Mouse (Mus musculus): ENCODE data around the gene Rab3ip.

Gene Rab3ip

DNA sequence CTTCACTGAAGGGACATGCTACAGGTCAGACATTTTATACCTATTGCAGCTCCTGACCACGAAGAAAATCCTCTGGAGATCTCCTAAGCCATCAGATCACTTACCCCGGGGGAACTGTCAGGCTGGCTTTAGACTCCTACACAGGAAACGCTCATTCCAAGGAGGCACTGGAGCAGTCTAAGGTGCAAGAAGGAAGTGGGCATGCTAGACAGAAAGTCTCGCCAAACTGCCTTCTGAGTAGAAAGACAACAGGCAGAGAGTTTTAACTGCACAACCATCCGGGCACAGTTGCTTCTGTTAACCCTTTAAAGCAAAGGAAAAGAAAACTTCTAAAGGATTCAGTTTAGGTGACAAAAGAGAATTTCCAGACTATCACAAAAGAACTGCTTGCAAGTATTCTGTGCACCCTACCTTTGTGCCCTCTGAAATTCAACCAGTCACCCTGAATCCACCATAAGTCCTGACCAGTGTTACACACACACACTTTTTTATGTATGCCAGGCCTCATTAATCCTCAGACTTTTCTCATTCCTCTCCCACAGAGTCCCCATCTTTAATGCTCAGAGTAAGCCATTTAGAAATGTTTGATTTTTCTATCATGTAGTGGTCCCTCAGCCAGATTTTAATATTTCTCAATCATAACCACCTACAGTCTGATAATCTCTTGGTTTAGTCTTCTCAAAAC is 7.4 kb upstream of the Rab3ip start:
- DNase-seq (ENCODE audit: low spot score): no peak

DNA sequence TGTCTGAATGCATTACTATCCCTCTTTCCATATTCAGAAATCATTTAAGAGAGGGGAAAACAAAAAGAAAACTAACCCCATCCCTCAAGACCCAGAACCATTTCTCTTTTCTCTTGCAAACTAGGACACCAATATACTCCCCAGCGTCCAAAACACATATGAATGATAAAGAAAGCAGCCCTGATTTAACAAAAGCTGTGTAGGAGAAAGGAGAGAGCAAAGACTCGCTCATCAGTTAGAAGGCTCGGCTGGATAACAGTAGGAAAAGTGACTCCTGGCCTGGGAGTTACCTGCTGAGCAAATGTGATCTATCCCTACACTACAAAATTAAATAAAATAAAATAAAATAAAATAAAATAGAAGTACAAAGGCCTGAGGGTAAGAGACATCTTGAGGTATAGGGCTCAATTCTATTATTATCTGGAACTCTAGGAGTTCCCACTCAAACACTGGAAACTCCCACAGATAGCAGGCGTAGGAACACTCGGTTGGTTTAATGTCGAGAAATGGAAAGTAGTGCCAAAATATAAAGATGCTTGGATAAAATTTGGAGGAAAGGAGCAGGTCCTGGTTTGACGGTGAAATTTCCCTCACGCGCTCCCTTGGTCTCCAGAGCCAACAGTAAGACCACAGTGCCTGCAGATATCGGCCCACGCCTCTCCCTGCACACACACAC is 6.1 kb upstream of the Rab3ip start:
- no peak for DNase-seq (ENCODE audit: low spot score)

DNA sequence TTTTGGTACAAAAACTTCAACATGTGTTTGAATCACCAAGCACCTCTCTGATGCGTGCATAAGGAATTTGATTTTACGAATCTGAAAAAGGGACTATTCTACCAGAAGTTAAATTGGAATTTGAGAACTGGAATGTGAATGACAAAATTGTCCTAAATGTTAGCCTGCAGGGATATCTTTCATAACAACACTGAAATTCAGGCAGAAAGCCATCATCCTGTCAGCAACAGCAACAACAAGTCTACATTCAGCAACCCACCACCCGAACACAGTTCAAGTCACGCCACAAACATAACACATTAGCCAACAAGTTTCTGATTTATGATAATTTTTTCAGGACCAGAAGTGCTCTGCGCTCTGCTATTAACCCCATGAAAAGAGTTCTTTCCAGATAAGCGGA is 4.6 kb upstream of the Rab3ip start:
- no peak for DNase-seq (ENCODE audit: low spot score)

DNA sequence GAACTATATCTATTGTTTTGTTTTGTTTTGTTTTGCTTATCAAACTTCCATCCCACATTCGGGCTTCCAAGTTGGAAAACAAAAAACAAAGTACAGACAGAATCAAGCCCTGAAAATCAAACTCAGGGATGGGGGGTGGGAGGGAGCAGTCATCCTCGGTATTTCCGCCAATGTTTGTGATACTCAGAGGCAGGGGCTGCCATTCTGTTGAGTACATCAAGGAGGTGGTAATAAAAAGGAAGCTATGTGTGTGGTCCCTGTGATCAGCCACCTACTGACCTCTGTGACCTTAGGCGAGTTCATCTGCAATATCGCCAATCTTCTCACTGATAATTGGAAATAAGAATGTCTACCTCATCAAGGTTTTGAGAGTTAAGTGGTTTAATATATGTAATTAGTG is 317 bp upstream of the Rab3ip start:
- no peak for DNase-seq (ENCODE audit: low spot score)

DNA sequence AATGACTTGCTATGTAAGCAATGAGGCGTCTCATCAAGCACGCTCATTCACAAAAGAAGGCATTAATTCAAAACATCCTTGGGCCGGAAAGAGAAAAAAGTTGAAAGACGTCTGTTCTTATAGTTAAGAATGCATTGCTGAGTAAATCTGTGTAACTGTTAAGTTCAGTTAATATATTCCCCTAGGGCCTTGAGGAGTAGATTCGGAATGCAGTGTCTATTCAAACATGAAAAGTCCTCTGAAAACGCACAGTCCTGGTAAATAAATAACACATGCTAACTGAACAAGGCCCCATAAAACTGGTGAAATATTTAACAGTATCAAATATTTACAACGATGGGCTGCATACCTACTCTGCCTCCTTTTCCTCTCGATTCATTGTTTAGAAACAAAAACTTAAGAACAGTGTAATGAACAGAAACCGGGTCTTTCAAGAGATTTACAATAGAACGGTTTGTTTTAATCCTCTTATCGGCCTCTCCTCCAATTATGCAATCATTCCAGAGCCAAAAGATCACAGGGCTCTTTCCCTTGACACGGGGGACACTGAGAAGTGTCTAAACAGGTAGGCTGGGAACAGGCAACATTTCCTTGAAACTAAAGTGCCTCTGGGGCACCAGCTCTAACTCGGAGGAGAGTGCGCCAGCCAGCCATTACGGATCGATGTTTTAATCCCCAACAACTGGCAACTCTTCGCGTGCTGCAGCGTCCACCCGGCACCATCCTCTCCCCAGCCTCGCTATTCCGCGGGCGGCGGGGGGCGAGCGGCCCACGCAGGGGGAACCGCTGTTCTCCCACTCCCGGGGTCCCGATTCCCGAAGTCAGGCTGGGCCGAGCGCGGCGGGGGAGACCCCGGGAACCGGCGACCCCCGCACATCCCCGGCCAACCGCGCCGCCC is 1.2 kb downstream of the Rab3ip start:
- peak; percentile 35 for DNase-seq (ENCODE audit: low spot score)

DNA sequence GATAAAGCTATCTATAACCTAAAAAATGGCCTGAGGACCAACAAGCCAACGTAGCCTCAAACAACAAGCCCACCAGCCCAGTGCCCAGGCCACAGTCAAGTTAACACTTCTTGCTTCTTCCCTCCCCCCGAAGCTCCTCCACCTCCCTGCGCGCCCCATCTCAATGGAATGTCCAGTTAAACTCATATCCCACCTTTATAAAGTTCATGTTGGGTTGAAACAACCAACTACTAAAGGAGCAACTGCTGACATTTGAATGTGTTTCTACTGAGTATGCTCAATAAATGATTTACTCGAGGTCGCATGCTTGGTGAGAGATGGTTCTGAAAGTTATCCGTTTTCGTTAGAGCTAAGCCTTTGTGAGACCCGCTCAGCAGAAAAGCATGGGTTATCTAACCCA is 2.2 kb downstream of the Rab3ip start:
- DNase-seq (ENCODE audit: low spot score): no peak

DNA sequence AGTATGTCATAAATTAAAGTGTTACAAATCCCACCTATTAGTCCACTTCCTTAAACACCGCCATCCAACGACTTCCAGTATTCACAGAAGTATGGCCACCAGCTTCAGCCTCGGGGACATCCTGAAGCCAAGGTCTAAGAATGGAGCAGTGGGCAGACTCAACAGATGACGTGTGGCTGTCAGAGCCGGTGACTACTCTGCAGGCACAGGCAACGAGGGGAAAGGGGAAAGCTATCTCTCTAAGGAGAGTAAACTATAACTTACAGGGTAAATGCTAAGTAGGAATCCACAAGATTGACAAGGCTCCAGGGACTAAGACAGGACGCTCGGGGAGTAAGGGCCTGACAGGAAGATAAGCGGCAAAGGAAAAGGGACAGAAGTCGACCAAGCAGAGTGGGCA is 5.6 kb downstream of the Rab3ip start:
- no peak for DNase-seq (ENCODE audit: low spot score)

DNA sequence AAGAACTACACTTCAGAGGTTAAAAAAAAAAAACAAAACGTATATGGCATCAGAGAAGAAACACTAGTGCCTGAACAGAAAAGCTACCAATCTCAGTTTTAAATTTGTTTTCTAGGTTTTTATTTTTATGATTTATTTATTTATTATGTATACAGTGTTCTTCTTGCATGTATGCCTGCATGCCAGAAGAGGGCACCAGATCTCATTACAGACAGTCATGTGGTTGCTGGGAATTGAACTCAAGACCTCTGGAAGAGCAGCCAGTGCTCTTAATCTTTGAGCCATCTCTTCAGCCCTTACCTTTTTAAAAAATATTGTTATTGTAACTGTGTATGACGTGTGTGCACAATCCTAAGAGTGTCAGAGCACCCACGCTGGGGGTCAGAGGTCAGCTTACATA is 6.4 kb downstream of the Rab3ip start:
- no peak for DNase-seq (ENCODE audit: low spot score)

DNA sequence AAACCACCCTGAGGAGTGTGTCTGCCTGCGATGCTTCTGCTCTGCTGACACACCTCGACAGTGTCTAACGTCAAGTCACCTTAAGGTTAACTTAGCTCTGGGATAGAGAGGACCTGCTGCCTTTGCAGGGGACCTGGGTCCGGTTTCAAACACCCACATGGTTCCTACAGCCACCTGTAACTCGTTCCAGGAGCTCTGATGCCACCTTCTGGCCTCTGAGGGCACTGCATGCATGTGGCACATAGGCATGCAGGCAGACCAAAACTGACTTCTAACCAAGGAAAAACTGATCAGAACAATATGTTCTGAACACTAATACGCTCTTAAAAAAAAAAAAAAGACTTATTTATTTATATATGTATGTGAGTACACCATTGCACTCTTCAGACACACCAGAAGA is 7.5 kb downstream of the Rab3ip start:
- DNase-seq (ENCODE audit: low spot score): peak; percentile 42

DNA sequence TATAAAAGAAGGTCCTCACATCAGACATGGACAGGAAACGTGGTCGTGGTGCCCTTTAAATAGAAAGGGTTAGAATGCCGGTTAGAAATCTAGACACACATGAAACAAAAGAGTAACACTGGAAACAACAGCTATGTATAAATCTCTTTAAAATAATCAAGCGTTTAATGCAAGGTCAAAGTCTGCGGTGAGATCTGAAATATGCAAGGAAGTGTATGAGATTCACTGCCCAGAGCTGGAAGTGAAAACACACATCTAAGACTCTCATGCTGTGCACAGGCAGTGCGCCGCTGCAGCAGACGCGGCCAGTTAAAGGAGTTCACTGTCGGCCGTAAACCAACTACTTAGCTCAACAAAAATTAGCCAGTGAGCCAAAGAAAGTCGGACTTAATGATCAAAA is 15.5 kb downstream of the Rab3ip start:
- DNase-seq (ENCODE audit: low spot score): no peak

DNA sequence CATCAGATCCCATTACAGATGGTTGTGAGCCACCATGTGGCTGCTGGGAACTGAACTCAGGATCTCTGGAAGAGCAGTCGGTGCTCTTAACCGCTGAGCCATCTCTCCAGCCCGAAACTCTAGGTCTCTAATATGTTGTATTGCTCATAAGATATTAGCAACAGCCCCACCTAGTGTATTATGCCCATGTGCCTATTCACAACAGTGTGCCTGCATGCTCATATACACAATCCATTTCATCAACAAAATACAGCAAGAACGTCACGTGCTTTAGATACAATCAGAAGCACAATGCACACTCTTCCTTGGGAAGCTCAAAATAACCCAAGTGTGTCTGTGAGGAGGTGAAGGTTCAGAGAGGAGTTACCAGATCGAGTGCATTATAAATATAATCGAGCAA is 16.8 kb downstream of the Rab3ip start:
- no peak for DNase-seq (ENCODE audit: low spot score)

DNA sequence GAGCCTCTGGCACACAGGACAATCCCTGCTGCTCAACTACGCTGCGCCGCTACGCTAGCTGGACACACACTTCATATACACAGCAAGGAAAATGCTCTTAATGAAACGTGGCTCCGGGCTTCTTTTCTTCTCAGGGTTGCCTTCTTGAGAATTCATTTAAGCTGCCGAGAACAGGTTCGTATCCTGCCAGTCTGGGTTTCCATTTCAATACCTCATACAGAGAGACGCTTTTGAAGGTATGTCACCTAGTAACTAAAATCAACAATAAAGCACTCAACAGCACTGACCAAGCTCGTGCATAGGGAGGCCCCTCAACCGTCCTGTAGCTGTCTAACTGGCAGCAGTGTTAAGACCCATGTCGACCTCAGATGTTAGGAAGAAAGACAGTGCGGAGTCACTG is 18.2 kb downstream of the Rab3ip start:
- no peak for DNase-seq (ENCODE audit: low spot score)

DNA sequence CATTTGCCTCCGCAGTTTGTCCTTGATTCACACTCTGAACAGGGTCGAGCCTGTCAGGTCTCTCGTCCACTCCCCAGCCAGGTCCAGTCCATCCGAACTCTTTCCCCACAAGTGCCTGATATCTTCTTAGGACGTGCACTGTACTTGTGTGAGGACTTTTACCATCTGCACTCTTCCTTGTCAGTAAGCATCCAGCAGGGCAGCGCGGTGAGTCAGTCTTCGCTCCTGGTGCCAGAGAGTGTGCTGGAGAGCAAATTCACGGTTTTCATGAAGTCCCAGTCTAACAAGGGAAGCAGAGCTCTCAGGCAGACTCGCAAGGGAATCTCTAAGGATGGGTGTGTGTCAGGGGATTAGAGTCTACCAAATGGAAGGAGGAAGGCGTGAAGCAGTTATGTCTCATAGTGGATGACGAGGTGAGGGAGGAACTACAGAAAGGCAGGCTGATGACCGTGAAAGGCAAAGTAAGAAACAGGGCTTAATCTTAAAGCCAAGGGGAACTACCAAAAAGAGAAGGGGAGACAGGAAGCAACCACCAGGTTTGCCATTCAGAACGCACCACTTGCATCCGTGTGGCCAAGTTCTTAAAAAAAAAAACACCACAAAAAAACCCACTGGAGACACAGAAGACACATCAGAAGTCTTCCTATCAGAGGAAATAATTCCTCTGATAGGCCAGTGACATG is 18.9 kb downstream of the Rab3ip start:
- DNase-seq (ENCODE audit: low spot score): no peak

DNA sequence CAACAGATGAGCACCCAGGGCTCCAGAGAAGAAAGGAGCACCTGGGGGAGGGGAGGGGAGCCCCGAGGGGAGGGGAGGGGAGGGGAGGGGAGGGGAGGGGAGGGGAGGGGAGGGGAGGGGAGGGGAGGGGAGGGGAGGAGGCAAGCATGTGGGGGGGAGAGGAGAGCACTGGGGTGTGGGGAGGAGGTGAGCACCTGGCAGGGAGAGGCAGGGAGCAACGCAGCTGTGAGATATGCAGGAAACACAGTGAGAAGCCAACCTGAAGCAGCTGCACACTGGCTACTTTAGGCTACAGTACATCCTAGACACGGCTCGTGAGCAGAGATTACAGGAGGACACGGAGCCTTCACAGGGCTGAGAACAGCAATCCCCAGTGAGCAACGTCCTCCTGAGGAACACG is 19.6 kb downstream of the Rab3ip start:
- no peak for DNase-seq (ENCODE audit: low spot score)

DNA sequence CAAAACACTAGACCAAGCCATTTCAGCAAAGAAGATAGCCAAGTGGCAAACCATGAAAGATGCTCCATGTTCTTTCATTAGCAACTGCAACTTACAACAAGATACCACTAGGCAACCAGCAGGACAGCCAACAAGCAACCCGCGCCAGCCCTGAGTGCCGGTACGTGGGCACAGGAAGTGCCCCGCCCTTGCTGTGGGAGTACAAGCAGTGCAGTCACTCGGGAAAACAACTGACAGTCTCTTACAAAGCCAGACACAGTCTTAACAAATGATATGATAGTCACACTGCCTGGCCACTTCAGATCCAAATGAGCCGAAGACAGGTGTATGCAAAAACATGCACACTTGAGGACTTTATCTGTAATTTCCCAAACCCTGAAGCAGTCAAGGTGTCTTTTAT is 20.1 kb downstream of the Rab3ip start:
- DNase-seq (ENCODE audit: low spot score): peak; percentile 84

DNA sequence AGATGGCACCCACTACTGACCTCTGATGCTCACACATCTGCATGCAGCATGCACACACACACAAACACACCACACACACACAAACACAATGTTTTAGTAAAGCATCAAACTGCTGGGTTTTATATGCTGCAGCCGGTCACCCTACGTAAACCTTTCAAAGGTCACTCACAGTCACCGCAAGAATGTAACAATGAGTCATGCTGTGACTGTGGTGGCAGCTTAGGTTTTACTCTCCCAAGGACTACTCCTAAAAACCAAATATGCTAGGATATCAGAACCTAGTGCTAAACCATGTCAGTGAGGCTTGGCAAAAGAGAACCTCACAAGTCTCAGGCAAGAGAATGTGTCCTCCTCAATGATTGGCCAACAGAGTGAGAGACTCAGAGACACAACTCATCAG is 21.7 kb downstream of the Rab3ip start:
- DNase-seq (ENCODE audit: low spot score): no peak

DNA sequence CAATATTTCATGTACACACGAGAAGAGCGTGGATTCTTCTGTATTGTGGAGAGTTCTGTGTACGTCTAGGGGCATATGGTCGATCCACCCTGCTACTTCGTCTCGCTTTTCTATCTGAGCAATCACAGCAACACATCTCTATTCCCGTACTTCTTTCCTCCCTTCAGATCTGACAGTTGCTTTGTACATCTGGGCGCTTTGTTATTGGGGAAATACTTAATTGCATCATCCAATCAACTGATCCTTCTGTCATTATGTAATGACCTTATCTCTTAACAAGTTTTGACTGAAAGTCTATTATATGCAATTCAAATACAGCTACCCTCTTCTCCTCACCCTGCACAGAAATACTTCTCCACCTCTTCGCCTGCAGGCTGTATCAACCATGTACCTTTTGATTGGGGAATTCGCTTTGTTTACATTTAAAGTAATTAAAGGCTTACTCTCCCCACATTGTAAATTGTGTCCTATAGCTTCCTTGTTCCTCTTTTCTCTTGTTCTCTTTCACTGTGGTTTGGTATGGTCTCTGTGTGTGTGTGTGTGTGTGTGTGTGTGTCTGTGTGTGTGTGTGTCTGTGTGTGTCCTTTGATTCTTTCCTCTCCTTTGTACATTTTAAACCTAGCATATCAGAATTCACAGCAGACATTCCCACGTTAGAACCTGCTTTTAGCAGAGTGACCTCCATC is 24.0 kb downstream of the Rab3ip start:
- no peak for DNase-seq (ENCODE audit: low spot score)

DNA sequence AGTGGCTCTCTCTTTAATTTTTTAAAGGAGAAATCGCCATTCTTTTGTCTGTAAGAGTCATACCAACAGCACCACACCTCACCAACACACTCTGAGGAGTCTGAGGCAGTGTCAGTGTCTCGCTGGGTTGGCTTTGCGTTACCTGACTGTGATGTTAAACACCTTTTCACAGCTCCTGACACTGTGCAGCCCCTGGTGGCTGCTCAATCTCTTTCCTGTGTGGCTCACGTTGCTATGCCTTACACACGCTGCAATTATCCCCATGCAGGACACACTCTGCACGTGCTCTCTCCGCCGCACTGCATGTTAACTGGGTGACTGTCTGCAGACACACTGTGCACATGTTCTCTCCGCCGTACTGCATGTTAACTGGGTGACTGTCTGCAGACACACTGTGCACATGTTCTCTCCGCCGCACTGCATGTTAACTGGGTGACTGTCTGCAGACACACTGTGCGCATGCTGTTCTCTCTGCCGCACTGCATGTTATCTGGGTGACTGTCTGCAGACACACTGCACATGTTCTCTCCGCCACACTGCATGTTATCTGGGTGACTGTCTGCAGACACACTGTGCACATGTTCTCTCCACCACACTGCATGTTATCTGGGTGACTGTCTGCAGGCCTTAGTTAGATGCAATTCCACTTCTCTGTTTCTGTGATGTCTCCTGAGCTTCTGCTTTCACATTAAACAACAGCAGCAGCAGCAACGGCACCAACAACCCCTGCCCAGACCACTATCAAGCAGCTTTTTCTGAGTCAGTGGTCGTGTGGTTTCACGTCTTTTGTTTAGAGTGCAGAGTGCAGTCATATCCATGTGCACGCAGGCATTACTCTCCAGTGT is 26.7 kb downstream of the Rab3ip start:
- DNase-seq (ENCODE audit: low spot score): peak; percentile 42

DNA sequence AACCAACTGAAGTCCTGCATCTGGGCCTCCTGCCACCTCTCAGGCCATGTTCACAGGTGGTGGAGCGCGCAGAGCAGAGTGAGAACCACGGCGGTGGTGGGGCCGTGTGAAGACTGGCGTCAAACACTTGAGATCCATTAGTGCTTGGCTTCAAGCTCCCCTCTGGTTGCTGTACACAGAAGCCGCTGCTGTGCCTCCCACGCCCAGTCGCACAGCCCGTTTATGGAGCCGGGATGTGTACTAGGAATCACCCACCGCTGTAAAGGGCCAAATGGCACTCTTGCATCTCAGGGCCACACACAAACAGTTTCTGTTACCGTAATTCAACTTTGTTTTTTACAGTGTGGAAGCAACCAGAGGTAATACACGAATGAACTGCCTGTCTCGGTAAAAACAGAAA is 28.4 kb downstream of the Rab3ip start:
- DNase-seq (ENCODE audit: low spot score): no peak

DNA sequence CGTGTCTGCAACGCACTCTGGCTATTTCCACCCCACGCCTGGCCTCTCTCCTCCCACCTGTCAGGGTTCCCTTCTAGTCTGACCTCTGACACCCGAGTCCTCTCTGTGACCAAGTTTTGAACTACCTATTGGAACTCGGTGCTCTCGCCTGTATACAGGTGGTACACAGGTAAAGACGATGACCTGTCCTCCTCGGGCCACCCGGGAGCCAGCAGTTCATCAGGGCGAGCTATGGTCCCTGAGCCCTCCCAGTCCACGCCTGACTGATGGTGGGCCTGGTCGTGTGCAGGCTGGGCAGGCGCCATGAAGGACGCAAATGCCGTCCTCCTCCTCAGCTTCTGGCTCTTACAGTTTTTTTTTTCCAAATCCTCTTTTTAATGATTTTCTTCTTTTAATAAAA is 29.2 kb downstream of the Rab3ip start:
- DNase-seq (ENCODE audit: low spot score): no peak

DNA sequence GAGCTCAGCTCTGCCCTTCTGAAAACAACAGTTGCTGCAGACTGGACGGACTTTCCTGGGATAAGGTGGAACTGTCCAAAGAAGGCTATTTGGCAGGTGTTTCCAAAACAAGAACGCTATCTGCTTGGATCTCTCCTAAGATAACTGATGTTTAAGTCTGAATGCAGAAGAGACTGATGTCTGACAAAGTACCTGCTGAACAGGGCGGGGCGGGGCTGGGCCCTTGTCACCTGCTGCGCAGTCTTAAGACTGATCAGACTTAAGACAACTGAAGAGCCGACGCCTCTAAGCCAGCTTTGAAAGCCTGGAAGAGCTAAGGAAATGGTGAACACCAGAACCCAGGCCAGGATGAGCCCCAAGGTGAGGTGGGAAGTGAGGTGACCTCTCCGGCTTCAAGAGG is 29.9 kb downstream of the Rab3ip start:
- no peak for DNase-seq (ENCODE audit: low spot score)

Data from T-cell, adult 2 months (primary cell).